Mouse (Mus musculus) T-cell, adult 2 months (primary cell): ENCODE data around the gene Fam168a.

Experiments
- DNase-seq: peaks from one replicate; pipeline ENCODE4 v3.0.0; 2022; ENCODE audit warnings: low spot score

The Fam168a gene

DNA sequence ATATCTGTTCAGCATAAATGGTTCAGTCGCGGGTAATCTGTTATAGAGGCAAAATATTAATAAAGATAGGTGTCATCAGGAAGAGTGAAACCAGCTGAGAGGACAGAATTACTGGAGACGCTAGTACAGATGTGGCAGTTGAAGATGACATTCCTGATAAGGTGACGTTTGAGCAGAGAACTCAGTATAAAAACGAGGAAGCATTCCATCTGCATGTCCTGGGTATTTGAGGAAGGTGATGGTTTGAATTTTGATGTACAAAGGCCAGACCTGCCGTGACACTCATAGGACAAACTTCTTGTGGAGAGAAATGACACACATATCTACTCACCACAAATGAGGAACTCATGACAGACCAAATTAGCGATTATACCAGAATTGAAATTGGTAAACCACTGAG is 73.8 kb downstream of the Fam168a start:
- no peak for DNase-seq

GRCm38 (mm10) chr7:100784650-100785049 is 78.2 kb downstream of the Fam168a start:
- no peak for DNase-seq

- DNase-seq: no peak
These were observed 79.0 kb downstream of the Fam168a start for GRCm38 (mm10) chr7:100785426-100785825.

GRCm38 (mm10) chr7:100786078-100786477 is 79.6 kb downstream of the Fam168a start:
- no peak for DNase-seq

GRCm38 (mm10) chr7:100788291-100788690 is 81.9 kb downstream of the Fam168a start:
- no peak for DNase-seq

- no peak for DNase-seq
These were observed 92.4 kb downstream of the Fam168a start for GRCm38 (mm10) chr7:100798810-100799209.

DNA sequence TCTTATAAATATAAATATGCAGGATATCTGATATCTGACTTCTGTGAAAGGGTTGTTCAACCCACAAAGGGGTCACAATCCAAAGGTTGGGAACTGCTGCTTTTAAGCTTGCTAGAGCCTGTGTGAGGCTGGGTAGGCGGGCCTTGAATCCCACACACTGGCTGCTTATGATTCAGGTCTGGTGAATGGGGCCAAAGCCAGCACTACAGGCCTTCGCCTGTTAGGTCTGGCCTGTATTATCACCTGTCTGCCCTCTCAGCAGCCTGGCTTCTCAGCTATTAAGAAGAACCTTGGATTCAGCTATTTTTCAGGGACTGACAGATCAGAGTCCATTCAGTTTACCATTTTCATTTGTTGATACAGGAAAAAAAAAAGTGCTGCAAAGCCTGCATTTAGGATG is 99.0 kb downstream of the Fam168a start:
- no peak for DNase-seq

DNA sequence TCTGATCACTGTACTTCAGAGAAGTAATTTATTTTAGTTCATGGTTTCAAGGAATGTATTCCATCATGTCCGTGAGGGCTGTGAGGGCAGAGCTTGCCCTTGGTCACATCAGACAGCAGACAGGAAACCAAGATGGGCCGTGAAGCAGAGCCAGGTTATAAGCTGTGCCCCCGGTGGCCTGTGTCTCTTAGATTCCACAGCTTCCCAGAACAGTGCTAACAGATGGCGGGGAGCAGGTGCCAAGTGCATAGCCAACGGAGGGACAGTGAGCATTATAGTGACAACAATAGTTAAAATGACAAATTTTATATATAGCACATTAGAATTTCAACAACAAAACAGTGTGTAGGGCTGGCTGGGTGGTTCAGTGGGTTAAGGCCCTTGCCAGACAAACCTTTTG is 105.5 kb downstream of the Fam168a start:
- no peak for DNase-seq

- DNase-seq: no peak
These were observed 106.2 kb downstream of the Fam168a start for GRCm38 (mm10) chr7:100812641-100813040.

DNA sequence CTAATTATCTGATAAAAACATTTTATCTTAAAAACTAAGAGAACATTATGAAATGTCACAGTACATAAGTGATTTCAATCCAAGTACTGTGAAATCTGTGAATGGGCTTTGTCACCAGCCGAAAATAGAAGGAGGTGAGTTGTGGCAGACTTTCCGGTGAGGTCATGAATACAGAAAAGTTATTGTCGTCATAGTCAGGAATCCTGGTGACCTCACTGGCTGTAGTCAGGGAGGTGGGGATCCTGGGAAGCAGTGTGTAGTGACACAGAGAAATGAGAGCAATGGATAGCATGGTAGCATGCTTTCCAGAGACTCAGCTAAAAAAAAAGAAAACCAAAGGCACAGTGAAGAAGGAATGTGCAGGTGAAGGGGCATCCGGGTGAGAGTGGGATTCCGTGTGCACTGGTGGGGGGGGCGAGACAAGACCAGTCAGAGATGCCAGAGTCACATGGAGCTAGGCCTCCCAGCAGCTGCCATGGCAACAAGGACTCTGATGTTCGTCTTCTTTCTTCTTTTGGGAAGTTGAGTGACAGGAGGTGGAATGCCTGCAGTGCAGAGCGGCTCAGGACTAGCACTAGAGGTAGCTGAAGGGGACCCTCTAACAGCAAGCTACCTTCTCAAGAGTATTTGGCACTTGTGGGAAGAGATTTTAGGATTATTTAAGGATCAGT is 109.6 kb downstream of the Fam168a start:
- DNase-seq: no peak

GRCm38 (mm10) chr7:100816759-100817441 is 110.5 kb downstream of the Fam168a start:
- no peak for DNase-seq

DNA sequence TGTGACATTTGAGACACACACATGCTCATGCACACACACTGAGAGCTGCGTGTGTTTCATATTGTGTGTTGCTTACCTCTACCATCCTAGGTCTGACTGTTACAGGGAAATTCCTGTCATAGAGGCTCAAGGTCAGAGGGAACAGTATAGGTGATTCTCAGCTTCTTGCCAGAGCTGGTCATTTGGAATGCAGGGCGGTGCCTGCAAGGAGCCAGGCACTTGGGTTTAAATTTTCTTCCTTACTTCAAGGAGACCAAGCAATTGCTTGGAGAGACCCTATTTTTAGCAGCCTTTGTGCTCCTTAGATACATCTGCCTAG is 111.0 kb downstream of the Fam168a start:
- DNase-seq: no peak

DNA sequence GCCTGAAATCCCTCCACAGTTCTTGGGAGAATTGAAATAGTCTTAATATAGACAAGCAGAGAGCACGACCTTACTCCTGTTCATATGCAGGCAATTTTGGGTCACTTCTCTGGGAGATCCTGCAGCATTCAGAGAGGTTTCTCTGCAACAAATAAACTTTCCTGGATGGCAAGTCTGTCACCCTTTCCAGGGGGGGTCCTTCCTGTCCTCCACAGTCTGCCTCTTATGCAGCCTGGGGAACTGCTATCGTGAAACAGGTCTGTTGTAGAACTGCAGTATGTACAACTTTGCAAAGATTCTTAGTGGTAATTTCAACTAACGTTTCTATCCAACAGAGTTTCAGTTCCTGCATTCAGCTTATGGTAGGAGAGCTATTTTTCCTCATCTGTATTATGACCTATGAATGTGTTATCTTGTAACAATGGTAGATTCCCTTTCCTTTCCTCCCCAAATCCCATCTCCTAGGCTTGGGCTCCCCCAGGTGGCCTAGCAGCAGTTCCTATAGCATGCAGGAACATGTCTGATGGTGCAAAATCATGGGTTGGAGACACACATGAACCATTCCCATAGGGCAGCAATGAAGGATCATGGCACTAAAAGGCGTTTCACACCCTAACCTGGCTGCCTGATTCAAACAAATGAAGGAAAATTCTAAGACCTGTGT is 112.1 kb downstream of the Fam168a start:
- no peak for DNase-seq

DNA sequence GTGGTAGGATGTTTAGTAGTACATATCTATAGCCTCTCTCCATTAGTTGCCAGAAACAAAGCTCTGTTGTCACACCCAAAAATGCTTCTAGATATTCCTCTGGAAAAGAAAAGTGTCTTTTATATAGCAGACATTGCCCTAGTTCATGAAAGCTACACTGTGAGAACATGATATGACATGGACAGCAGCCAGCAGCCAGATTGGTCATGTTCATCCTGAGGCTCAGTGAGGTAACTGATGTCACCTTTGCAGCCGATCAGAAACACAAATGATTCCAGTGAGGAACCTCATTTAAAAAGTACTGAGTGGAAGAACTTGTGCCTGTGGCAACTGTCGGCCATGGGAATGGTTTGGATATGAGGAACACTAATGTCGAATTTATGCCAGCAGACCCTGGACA is 118.2 kb downstream of the Fam168a start:
- no peak for DNase-seq

DNA sequence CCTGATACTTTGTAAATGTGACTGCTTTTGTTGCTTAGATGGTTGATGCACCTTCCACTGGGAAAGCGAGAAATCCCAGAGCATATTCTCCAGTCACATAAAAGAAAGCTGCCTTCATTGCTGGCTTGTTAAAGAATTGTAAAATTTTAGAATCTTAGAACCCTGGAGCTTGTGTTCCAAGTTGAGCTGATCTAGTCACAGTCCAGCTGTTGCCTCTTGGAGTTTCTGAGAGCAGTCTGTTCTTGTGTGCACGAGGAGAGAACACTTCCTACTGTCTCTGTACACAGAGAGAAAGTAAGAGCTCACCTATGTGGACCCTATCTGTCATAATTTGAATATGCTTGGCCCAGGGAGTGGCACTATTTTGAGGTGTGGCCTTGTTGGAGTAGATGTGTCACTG is 122.1 kb downstream of the Fam168a start:
- DNase-seq: no peak

DNA sequence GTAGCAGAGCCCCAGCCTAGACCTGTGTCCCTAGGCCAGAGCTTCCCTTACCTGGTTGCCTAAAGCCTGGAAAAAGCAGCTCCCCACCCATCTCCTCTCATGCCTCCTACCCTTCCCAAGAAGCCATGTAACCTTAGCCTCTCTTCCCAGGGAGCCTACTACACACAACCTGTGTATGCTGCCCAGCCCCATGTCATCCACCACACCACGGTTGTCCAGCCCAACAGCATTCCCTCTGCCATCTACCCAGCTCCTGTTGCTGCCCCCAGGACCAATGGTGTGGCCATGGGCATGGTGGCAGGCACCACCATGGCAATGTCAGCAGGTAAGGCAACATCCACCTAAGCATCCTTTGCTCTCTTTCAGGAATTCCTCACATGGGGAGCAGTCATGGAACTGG is 127.4 kb downstream of the Fam168a start:
- DNase-seq: no peak

- DNase-seq: no peak
These were observed 128.7 kb downstream of the Fam168a start for GRCm38 (mm10) chr7:100835168-100835567.

DNA sequence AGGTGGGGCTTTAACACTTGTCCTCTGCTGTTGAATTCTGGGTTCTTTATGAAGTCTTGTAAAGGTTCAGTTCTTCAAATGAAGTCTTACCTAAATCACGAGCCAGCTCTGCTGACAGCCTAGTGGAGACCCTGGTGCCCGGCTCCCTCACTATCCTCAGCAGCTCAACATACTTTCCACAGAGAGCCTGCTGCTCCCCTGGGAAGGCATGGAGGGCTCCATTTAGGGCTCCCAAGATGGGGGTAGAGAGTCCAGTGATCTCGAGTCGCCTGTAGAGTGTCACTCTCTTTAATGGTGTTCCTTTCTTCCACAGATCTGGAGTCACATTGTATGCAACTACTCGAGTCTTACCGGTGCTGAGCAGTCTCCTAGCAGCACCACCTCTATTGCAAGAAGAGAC is 129.3 kb downstream of the Fam168a start:
- no peak for DNase-seq

GRCm38 (mm10) chr7:100836657-100837056 is 130.2 kb downstream of the Fam168a start:
- no peak for DNase-seq

DNA sequence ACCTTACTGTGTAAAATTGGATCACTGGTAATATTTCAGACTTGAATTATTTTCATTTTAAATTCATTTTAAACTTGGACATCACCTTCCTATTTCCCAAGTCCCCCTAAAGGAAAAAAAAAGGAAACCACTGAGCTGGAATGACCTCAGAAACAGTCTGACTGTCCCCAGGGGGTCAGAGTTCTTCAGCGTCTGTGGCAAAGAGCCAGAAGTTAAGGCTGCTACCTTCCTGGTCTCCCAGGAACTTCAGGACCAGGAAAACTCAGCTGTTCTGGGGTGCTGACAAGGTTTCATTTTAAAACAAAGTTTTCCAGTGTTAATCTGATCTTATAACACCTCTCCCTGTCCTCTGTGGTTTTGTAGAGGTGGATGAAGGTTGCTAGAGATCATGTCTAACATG is 131.3 kb downstream of the Fam168a start:
- no peak for DNase-seq

GRCm38 (mm10) chr7:100839632-100840402 is 133.4 kb downstream of the Fam168a start:
- DNase-seq: no peak

- DNase-seq: no peak
These were observed 134.5 kb downstream of the Fam168a start for GRCm38 (mm10) chr7:100840906-100841305.

DNA sequence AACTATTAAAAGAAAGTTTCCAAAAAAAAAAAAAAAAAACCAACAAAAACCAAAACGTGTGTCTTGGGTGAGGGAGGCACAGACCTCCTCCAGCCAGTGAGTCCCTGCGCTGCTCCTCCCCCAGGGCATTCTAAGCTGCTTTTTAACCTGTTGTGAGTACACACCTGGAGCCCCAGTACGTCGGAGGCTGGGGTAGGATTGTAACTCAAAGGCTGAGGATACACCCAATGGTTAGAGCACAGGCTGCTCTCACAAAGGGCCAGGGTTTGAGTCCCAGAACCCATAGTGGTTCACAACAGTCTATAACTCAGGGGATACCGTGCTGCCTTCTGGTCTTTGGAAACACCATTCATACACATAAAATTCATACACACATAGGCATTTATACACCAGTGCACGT is 135.2 kb downstream of the Fam168a start:
- DNase-seq: no peak
